In the genomic region with DNA sequence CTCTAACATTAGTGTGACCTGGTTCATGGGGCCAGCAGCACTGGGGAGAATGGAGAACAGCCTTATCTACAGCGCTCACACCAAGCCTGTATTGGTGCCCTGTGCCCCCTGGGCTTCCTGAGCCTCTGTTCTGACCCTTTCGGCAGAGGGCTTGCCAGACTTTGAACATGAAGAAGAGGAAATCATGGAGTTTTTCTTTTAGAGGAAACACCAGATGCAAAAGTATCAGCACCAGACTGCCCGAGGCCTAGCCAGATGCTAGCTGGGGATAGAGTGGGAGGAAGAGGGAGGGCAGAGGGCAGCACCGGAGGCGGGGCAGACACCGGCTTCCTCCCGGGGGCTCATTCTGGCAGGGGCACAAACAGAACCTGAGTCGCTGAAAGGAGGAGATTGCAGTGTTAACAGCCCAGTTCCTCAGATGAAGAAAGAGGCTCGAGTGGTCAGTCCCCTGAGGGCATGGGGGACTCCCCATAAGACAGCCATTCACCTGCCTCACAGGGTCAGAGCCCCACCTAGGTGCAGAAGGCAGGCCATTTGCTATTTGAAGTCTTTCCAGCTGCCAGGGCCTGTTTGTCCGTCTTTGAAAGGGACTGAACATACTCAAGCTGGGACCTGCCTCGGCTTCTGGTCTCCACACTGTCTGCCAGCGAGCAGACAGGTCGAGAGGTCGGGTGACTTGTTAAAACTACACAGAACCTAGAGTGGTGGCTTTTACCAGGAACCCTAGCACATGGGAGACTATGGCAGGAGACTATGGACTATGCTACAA, we compare ENCODE assay signal across 9 mouse cellular contexts. TPM values are rescaled to one million over a fixed set of nuclear protein-coding genes. Genes with fewer than 3 reads are reported as not detected.
DNase-seq lines count a peak whose midpoint lies in the region; ATAC-seq lines count a peak whose summit lies in the region.
"Had no signal": no experiment of that assay in that cellular context is flagged by ENCODE, and none has a peak within 500 bp of the region (broad histone marks: within the 10 kb centered on the region; RNA-seq: fewer than 3 reads in every experiment).

No protein-coding gene starts in this region.

- peak; percentile 58 for DNase-seq in kidney, adult 11 months
- DNase-seq in kidney, adult 9 months: no peak
- peak; percentile 46 for DNase-seq in liver
- DNase-seq in right cerebral cortex, postnatal 14 days: no peak
- no peak for DNase-seq in ovary, postnatal 36 days (ENCODE audit: low spot score)
- no peak for DNase-seq in ovary, adult 18-20 months (ENCODE audit: low spot score)

- peak; percentile 48 for ATAC-seq in heart, embryonic 14.5 days (ENCODE audit: insufficient number of reproducible peaks, insufficient read depth, low FRiP score, low read depth)
- ATAC-seq: forebrain, embryonic 14.5 days had no signal

- 38% methylated on average over 14 of the region's 14 CpGs for WGBS in heart, embryonic 14.5 days

- H3K4me2 ChIP-seq in heart, embryonic 14.5 days (ENCODE audit: low read length): 0 out of 2 replicates have a peak overlapping the region, but pooled peaks have one; percentile 8

- H3K9ac ChIP-seq in heart, embryonic 14.5 days (ENCODE audit: low read length): no peak overlapping the region; the same call in 1 of the 2 replicates

- H3K9me3 ChIP-seq in heart, embryonic 14.5 days (ENCODE audit: control insufficient read depth, low read length): no peaks in the 10 kb centered on the region

- H3K4me1 ChIP-seq in brown adipose tissue, adult 24 weeks (ENCODE audit: control insufficient read depth, insufficient read depth, insufficient read length, low read length): no peaks in the 10 kb centered on the region; the same call in 1 of the 2 replicates
- H3K4me1 ChIP-seq in heart, embryonic 14.5 days (ENCODE audit: control insufficient read depth in 2 of 2, insufficient read depth in 2 of 2, low read length in 2 of 2): peaks cover 13 to 14% of the 10 kb centered on the region in 2 experiments

- no peak overlapping the region for H3K4me3 ChIP-seq in brown adipose tissue, adult 24 weeks (ENCODE audit: insufficient read depth, low read depth, low read length)
- no peak overlapping the region for H3K4me3 ChIP-seq in heart, embryonic 14.5 days (ENCODE audit: control insufficient read depth in 1 of 2, insufficient read depth in 1 of 2, low read depth in 1 of 2, low read length in 2 of 2)

- 0 out of 2 replicates have a peak overlapping the region, but pooled peaks have one; percentile 10 for H3K27ac ChIP-seq in brown adipose tissue, adult 24 weeks (replicated peaks; ENCODE audit: low read depth, low read length)
- peak overlapping the region; percentile 50 to 72 for H3K27ac ChIP-seq in heart, embryonic 14.5 days (replicated peaks in 1 of 2; ENCODE audit: control insufficient read depth in 1 of 2, insufficient read depth in 1 of 2, low read depth in 2 of 2, low read length in 2 of 2)

- peaks cover 55% of the 10 kb centered on the region for H3K36me3 ChIP-seq in heart, embryonic 14.5 days (ENCODE audit: control insufficient read depth, insufficient read depth, low read length)

- no peaks in the 10 kb centered on the region for H3K27me3 ChIP-seq in heart, embryonic 14.5 days (ENCODE audit: control insufficient read depth, insufficient read depth, low read length)

RNA-seq across cellular contexts. Expression of a gene that starts 8.5 kb away (rescaled TPM):
- 7.9 and 14.0 TPM in 2 replicates for polyA plus RNA-seq in brown adipose tissue, adult 24 weeks (2012; ENCODE audit: insufficient read depth, insufficient read length, missing spikeins)
- 9.0 and 13.0 TPM in 2 replicates for polyA plus RNA-seq in heart, embryonic 14.5 days (2014; fragmentation: Nextera tagmentation; extraction: Ambion mirVana)

RNA-seq across cellular contexts. Expression of a gene that starts 14.1 kb away (rescaled TPM):
- polyA plus RNA-seq in brown adipose tissue, adult 24 weeks (2012; ENCODE audit: insufficient read depth, insufficient read length, missing spikeins): 47.9 and 56.8 TPM in 2 replicates
- 86.9 and 93.1 TPM in 2 replicates for polyA plus RNA-seq in heart, embryonic 14.5 days (2014; fragmentation: Nextera tagmentation; extraction: Ambion mirVana)

RNA-seq across cellular contexts. Expression of a gene that starts 14.6 kb away (rescaled TPM):
- 13.9 and 22.2 TPM in 2 replicates for polyA plus RNA-seq in brown adipose tissue, adult 24 weeks (2012; ENCODE audit: insufficient read depth, insufficient read length, missing spikeins)
- polyA plus RNA-seq in heart, embryonic 14.5 days (2014; fragmentation: Nextera tagmentation; extraction: Ambion mirVana): 23.3 and 24.1 TPM in 2 replicates

RNA-seq across cellular contexts. Expression of a gene that starts 34.8 kb away (rescaled TPM):
- 28.7 and 48.3 TPM in 2 replicates for polyA plus RNA-seq in brown adipose tissue, adult 24 weeks (2012; ENCODE audit: insufficient read depth, insufficient read length, missing spikeins)
- 225 and 226 TPM in 2 replicates for polyA plus RNA-seq in heart, embryonic 14.5 days (2014; fragmentation: Nextera tagmentation; extraction: Ambion mirVana)

RNA-seq across cellular contexts. Expression of a gene that starts 43.1 kb away (rescaled TPM):
- 2.5 and 2.8 TPM in 2 replicates for polyA plus RNA-seq in brown adipose tissue, adult 24 weeks (2012; ENCODE audit: insufficient read depth, insufficient read length, missing spikeins)
- 0.43 and 0.78 TPM in 2 replicates for polyA plus RNA-seq in heart, embryonic 14.5 days (2014; fragmentation: Nextera tagmentation; extraction: Ambion mirVana)

Comparison
In these comparisons a context has a peak if more than half of its experiments do, and no peak if none do; other contexts are left out.
1. DNase-seq: peak in kidney, adult 11 months (single experiment) and liver (single experiment); none in kidney, adult 9 months (single experiment), right cerebral cortex, postnatal 14 days (single experiment), ovary, postnatal 36 days (single experiment) and ovary, adult 18-20 months (single experiment).